Comparison of ENCODE assay signal across 28 mouse cellular contexts in genomic region chr3:127720948-127721347, GRCm38 (mm10). TPM values are rescaled to one million over a fixed set of nuclear protein-coding genes. Genes with fewer than 3 reads are reported as not detected.
A peak's percentile ranks its signal among the peaks of the same experiment; 100 is the strongest.
DNase-seq lines count a peak whose midpoint lies in the region; ATAC-seq lines count a peak whose summit lies in the region.
"Had no signal": no experiment of that assay in that cellular context is flagged by ENCODE, and none has a peak within 500 bp of the region (broad histone marks: within the 10 kb centered on the region; RNA-seq: fewer than 3 reads in every experiment).

No protein-coding gene starts in this region.

- DNase-seq in kidney, adult 18-20 months: peak; percentile 11
- DNase-seq in kidney, postnatal 4 days: no peak
- peak; percentile 11 for DNase-seq in kidney, postnatal 10 days
- no peak for DNase-seq in ovary, postnatal 36 days (ENCODE audit: low spot score)
- DNase-seq in heart, postnatal 25 days (ENCODE audit: low spot score): no peak
- DNase-seq: adrenal gland, postnatal 36 days; B cell, adult 2 months; cerebellum, adult 18-20 months; cerebellum, postnatal 14 days; gastrocnemius, postnatal 10 days; heart, postnatal 4 days; layer of hippocampus, postnatal 36 days; left cerebral cortex, postnatal 4 days; liver, postnatal 0 days; lung, postnatal 4 days; right cerebral cortex, postnatal 25 days; thymus, adult 18-20 months; thymus, postnatal 25 days had no signal

- H3K27me3 ChIP-seq in midbrain, embryonic 12.5 days: peaks cover 59% of the 10 kb centered on the region
- no peaks in the 10 kb centered on the region for H3K27me3 ChIP-seq in midbrain, embryonic 16.5 days (ENCODE audit: control insufficient read depth, insufficient read depth, low read depth, low read length)
- H3K27me3 ChIP-seq: liver, embryonic 12.5 days; megakaryocyte, embryonic 14.5 days had no signal

- 75% methylated on average over 4 of the region's 4 CpGs for WGBS in midbrain, embryonic 12.5 days
- 79% methylated on average over 4 of the region's 4 CpGs for WGBS in midbrain, embryonic 16.5 days

- H3K4me3 ChIP-seq in midbrain, embryonic 12.5 days: no peak overlapping the region
- H3K4me3 ChIP-seq in midbrain, embryonic 16.5 days (ENCODE audit: low read depth, low read length): no peak overlapping the region
- H3K4me3 ChIP-seq: erythroblast, embryonic 14.5 days; forebrain, embryonic 12.5 days; heart, embryonic 10.5 days; hindbrain, embryonic 13.5 days; liver, embryonic 12.5 days; megakaryocyte, embryonic 14.5 days; midbrain, embryonic 13.5 days; neural tube, embryonic 15.5 days had no signal

- intact Hi-C loops in heart, postnatal 25 days (cut with DNase I): no loop called here

- H3K9me3 ChIP-seq in midbrain, embryonic 12.5 days: no peaks in the 10 kb centered on the region
- H3K9me3 ChIP-seq in midbrain, embryonic 16.5 days (replicated peaks; ENCODE audit: control insufficient read depth, low read length, poor library complexity, severe bottlenecking): no peaks in the 10 kb centered on the region
- H3K9me3 ChIP-seq: forebrain, embryonic 12.5 days; heart, embryonic 10.5 days; hindbrain, embryonic 13.5 days; liver, embryonic 12.5 days; megakaryocyte, embryonic 14.5 days; midbrain, embryonic 13.5 days; neural tube, embryonic 15.5 days had no signal

- peaks cover 30% of the 10 kb centered on the region; the same call in 1 of the 2 replicates for H3K4me1 ChIP-seq in midbrain, embryonic 12.5 days
- H3K4me1 ChIP-seq in midbrain, embryonic 16.5 days (ENCODE audit: control insufficient read depth, insufficient read depth, low read length): peaks cover 5% of the 10 kb centered on the region; the same call in 1 of the 2 replicates
- H3K4me1 ChIP-seq: liver, embryonic 12.5 days; megakaryocyte, embryonic 14.5 days had no signal

- H3K27ac ChIP-seq in midbrain, embryonic 12.5 days (replicated peaks): 0 out of 2 replicates have a peak overlapping the region, but pooled peaks have one; percentile 20
- no peak overlapping the region for H3K27ac ChIP-seq in midbrain, embryonic 16.5 days (ENCODE audit: low read length)
- H3K27ac ChIP-seq: heart, embryonic 10.5 days; hindbrain, embryonic 13.5 days; liver, embryonic 12.5 days; midbrain, embryonic 13.5 days; neural tube, embryonic 15.5 days had no signal

- no peaks in the 10 kb centered on the region for H3K36me3 ChIP-seq in midbrain, embryonic 12.5 days
- H3K36me3 ChIP-seq in midbrain, embryonic 16.5 days (ENCODE audit: control insufficient read depth, insufficient read depth, low read length): no peaks in the 10 kb centered on the region
- H3K36me3 ChIP-seq: forebrain, embryonic 12.5 days; heart, embryonic 10.5 days; hindbrain, embryonic 13.5 days; liver, embryonic 12.5 days; midbrain, embryonic 13.5 days; neural tube, embryonic 15.5 days had no signal

- no peak for ATAC-seq in midbrain, embryonic 12.5 days (ENCODE audit: low FRiP score, low read depth)
- no peak for ATAC-seq in midbrain, embryonic 16.5 days
- ATAC-seq: liver, embryonic 12.5 days; liver, postnatal 0 days had no signal

- H3K4me2 ChIP-seq in midbrain, embryonic 12.5 days (replicated peaks): no peak overlapping the region
- no peak overlapping the region for H3K4me2 ChIP-seq in midbrain, embryonic 16.5 days (ENCODE audit: low read length)
- H3K4me2 ChIP-seq: hindbrain, embryonic 13.5 days; liver, embryonic 12.5 days had no signal

- no peak overlapping the region for H3K9ac ChIP-seq in midbrain, embryonic 12.5 days (replicated peaks)
- H3K9ac ChIP-seq in midbrain, embryonic 16.5 days (ENCODE audit: low read depth, low read length): no peak overlapping the region
- H3K9ac ChIP-seq: forebrain, embryonic 12.5 days; hindbrain, embryonic 13.5 days; liver, embryonic 12.5 days; liver, postnatal 0 days; midbrain, embryonic 13.5 days; neural tube, embryonic 15.5 days had no signal

RNA-seq across cellular contexts. Expression of gene Alpk1, which starts 59.4 kb away (rescaled TPM):
- polyA plus RNA-seq in midbrain, embryonic 12.5 days (2016; fragmentation: Nextera tagmentation; extraction: Ambion mirVana): 1.0 and 1.4 TPM in 2 replicates
- 0.38 and 0.73 TPM in 2 replicates for polyA plus RNA-seq in midbrain, embryonic 16.5 days (2015; fragmentation: Nextera tagmentation; extraction: Ambion mirVana)
- total RNA-seq in heart, postnatal 25 days (2021): 1 to 10 TPM; 2.4 to 3.9 TPM
- polyA plus RNA-seq: erythroblast, embryonic 14.5 days had no signal

Comparison
In these comparisons a context has a peak if more than half of its experiments do, and no peak if none do; other contexts are left out.
1. DNase-seq: peak in kidney, adult 18-20 months (single experiment) and kidney, postnatal 10 days (single experiment); none in kidney, postnatal 4 days (0 of 2), ovary, postnatal 36 days (single experiment) and heart, postnatal 25 days (single experiment).